In genomic region chr9:91355629-91356352, GRCm38 (mm10) we compare ENCODE assay signal across 8 mouse cellular contexts. TPM values are rescaled to one million over a fixed set of nuclear protein-coding genes. Genes with fewer than 3 reads are reported as not detected.
A peak's percentile ranks its signal among the peaks of the same experiment; 100 is the strongest.
DNase-seq lines count a peak whose midpoint lies in the region; ATAC-seq lines count a peak whose summit lies in the region.

No protein-coding gene starts in this region.

- peak overlapping the region; percentile 34 for H3K4me3 ChIP-seq in forebrain, embryonic 15.5 days

- peak overlapping the region; percentile 47 for H3K4me2 ChIP-seq in forebrain, embryonic 15.5 days (replicated peaks)

- H3K9ac ChIP-seq in forebrain, embryonic 15.5 days (replicated peaks), result 0 out of 2 replicates have a peak overlapping the region, but pooled peaks have one; percentile 28

- 2% methylated on average over 35 of the region's 35 CpGs for WGBS in forebrain, embryonic 15.5 days

- peaks cover 62% of the 10 kb centered on the region for H3K27me3 ChIP-seq in forebrain, embryonic 15.5 days

- ATAC-seq in forebrain, embryonic 15.5 days (replicated peaks), result peak; percentile 80
- ATAC-seq in erythroblast, adult 5-6 weeks (replicated peaks; ENCODE audit: low FRiP score, poor library complexity, severe bottlenecking), result no peak

- H3K4me1 ChIP-seq in forebrain, embryonic 15.5 days, result peaks cover 16% of the 10 kb centered on the region

- H3K36me3 ChIP-seq in forebrain, embryonic 15.5 days, result no peaks in the 10 kb centered on the region

- H3K9me3 ChIP-seq in forebrain, embryonic 15.5 days, result no peaks in the 10 kb centered on the region

- DNase-seq in layer of hippocampus, postnatal 14 days (ENCODE audit: low spot score in 2 of 2), result peak; percentile 56 to 75
- no peak for DNase-seq in layer of hippocampus, adult 9-10 months (ENCODE audit: low spot score)
- DNase-seq in cerebellum, adult 8-10 months, result peak; percentile 93
- DNase-seq in mesoderm, embryonic 11.5 days (ENCODE audit: low read depth, low spot score), result peak; percentile 74
- DNase-seq in thymus, postnatal 0 days (ENCODE audit: low spot score), result no peak
- DNase-seq in kidney, adult 18-20 months, result no peak

- peak overlapping the region; percentile 79 for H3K27ac ChIP-seq in forebrain, embryonic 15.5 days (replicated peaks)

RNA-seq across cellular contexts. Expression of gene Zic4, which starts 6.4 kb away (rescaled TPM):
- total RNA-seq in layer of hippocampus, postnatal 14 days (2021), result 1 to 10 TPM; 5.4 to 7.4 TPM
- 46.2 and 55.0 TPM in 2 replicates for polyA plus RNA-seq in forebrain, embryonic 15.5 days (2015; fragmentation: Nextera tagmentation; extraction: Ambion mirVana)
- not detected in 2 replicates for polyA plus RNA-seq in thymus, postnatal 0 days (2015; fragmentation: Nextera tagmentation; extraction: Ambion mirVana)
- not detected in 2 replicates for total RNA-seq in erythroblast, adult 5-6 weeks (2015; ENCODE audit: low replicate concordance)
- total RNA-seq in erythroblast, adult 5-6 weeks (2017; ENCODE audit: low replicate concordance), result 0.28 TPM in 1 of 2 replicates, not detected in the other

RNA-seq across cellular contexts. Expression of gene Zic1, which starts 9.8 kb away (rescaled TPM):
- 10 to 100 TPM; 28.5 to 30.0 TPM for total RNA-seq in layer of hippocampus, postnatal 14 days (2021)
- polyA plus RNA-seq in forebrain, embryonic 15.5 days (2015; fragmentation: Nextera tagmentation; extraction: Ambion mirVana), result 9.6 and 9.8 TPM in 2 replicates
- polyA plus RNA-seq in thymus, postnatal 0 days (2015; fragmentation: Nextera tagmentation; extraction: Ambion mirVana), result not detected in 2 replicates
- not detected in 2 replicates for total RNA-seq in erythroblast, adult 5-6 weeks (2015; ENCODE audit: low replicate concordance)
- total RNA-seq in erythroblast, adult 5-6 weeks (2017; ENCODE audit: low replicate concordance), result not detected in 2 replicates

Comparison
In these comparisons a context has a peak if more than half of its experiments do, and no peak if none do; other contexts are left out.
1. DNase-seq: peak in layer of hippocampus, postnatal 14 days (2 of 2), cerebellum, adult 8-10 months (single experiment) and mesoderm, embryonic 11.5 days (single experiment); none in layer of hippocampus, adult 9-10 months (single experiment), thymus, postnatal 0 days (single experiment) and kidney, adult 18-20 months (single experiment).
2. RNA of gene Zic4, which starts 6.4 kb away (total RNA-seq): 5.4 to 7.4 TPM in layer of hippocampus, postnatal 14 days; 0.28 TPM in erythroblast, adult 5-6 weeks; every median in the first group is over 4 times any median in the second.
3. RNA of gene Zic1, which starts 9.8 kb away (total RNA-seq): 28.5 to 30.0 TPM in layer of hippocampus, postnatal 14 days; not detected in erythroblast, adult 5-6 weeks; every median in the first group is over 10 times any median in the second.